In genomic region chr8:95130966-95131537, GRCm38 (mm10) we compare ENCODE assay signal across 10 mouse cellular contexts. TPM values are rescaled to one million over a fixed set of nuclear protein-coding genes. Genes with fewer than 3 reads are reported as not detected.
DNase-seq lines count a peak whose midpoint lies in the region; ATAC-seq and TF ChIP-seq lines count a peak whose summit lies in the region.
"Had no signal": no experiment of that assay in that cellular context is flagged by ENCODE, and none has a peak within 500 bp of the region (broad histone marks: within the 10 kb centered on the region; RNA-seq: fewer than 3 reads in every experiment).

No protein-coding gene starts in this region.

- H3K36me3 ChIP-seq in lung, postnatal 0 days (ENCODE audit: insufficient read depth, low read length), result peaks cover 15% of the 10 kb centered on the region; the same call in 1 of the 2 replicates
- H3K36me3 ChIP-seq in heart, adult 2 months (ENCODE audit: control insufficient read depth, insufficient read depth, low read length), result peaks cover 3% of the 10 kb centered on the region
- H3K36me3 ChIP-seq in stomach, embryonic 16.5 days (ENCODE audit: control insufficient read depth, insufficient read depth, low read length), result no peaks in the 10 kb centered on the region
- H3K36me3 ChIP-seq in forebrain, embryonic 11.5 days (ENCODE audit: control insufficient read depth, insufficient read depth, low read length), result no peaks in the 10 kb centered on the region
- H3K36me3 ChIP-seq: hindbrain, embryonic 10.5 days had no signal

- no peak overlapping the region for H3K4me2 ChIP-seq in lung, postnatal 0 days (replicated peaks; ENCODE audit: low read depth, low read length)
- no peak overlapping the region for H3K4me2 ChIP-seq in stomach, embryonic 16.5 days (ENCODE audit: low read depth, low read length)
- no peak overlapping the region for H3K4me2 ChIP-seq in forebrain, embryonic 11.5 days (ENCODE audit: low read depth, low read length, severe bottlenecking)

- no peaks in the 10 kb centered on the region for H3K9me3 ChIP-seq in lung, postnatal 0 days (ENCODE audit: low read length)
- H3K9me3 ChIP-seq in stomach, embryonic 16.5 days (replicated peaks; ENCODE audit: control insufficient read depth, low read length), result no peaks in the 10 kb centered on the region
- H3K9me3 ChIP-seq in forebrain, embryonic 11.5 days (ENCODE audit: control insufficient read depth, low read length), result no peaks in the 10 kb centered on the region
- H3K9me3 ChIP-seq: hindbrain, embryonic 10.5 days had no signal

- no peaks in the 10 kb centered on the region for H3K4me1 ChIP-seq in lung, postnatal 0 days (ENCODE audit: insufficient read depth, low read depth, low read length)
- H3K4me1 ChIP-seq in heart, adult 2 months (ENCODE audit: control insufficient read depth, insufficient read depth, low read length), result peaks cover 16% of the 10 kb centered on the region
- H3K4me1 ChIP-seq in stomach, embryonic 16.5 days (ENCODE audit: control insufficient read depth, insufficient read depth, low read length), result peaks cover 4% of the 10 kb centered on the region; the same call in 1 of the 2 replicates
- no peaks in the 10 kb centered on the region for H3K4me1 ChIP-seq in forebrain, embryonic 11.5 days (replicated peaks; ENCODE audit: control insufficient read depth, insufficient read depth, low read length)

- intact Hi-C loops in heart, adult 2 months (cut with DNase I), result loop anchor here (1.0 kb wide), 1 partner anchor 9 kb away; no protein-coding TSS in a partner anchor

- no peak for TF ChIP-seq CTCF in lung, postnatal 0 days (IDR thresholded peaks at IDR 0.05)
- no peak for TF ChIP-seq CTCF in heart, adult 2 months (IDR thresholded peaks at IDR 0.05)

- TF ChIP-seq EP300 in lung, postnatal 0 days (IDR thresholded peaks at IDR 0.05), result no peak
- TF ChIP-seq EP300 in heart, adult 2 months (IDR thresholded peaks at IDR 0.05; ENCODE audit: insufficient read depth, low read depth, low read length), result no peak

- WGBS in lung, postnatal 0 days, result 59% methylated on average over 15 of the region's 15 CpGs
- WGBS in heart, adult 2 months, result 34% methylated on average over 15 of the region's 15 CpGs
- 61% methylated on average over 15 of the region's 15 CpGs for WGBS in stomach, embryonic 16.5 days
- 67% methylated on average over 15 of the region's 15 CpGs for WGBS in forebrain, embryonic 11.5 days

- ATAC-seq in lung, postnatal 0 days, result peak; percentile 23
- 0 out of 2 replicates have a peak, but pooled peaks have one; percentile 22 for ATAC-seq in stomach, embryonic 16.5 days (ENCODE audit: insufficient read depth, low FRiP score)
- ATAC-seq in forebrain, embryonic 11.5 days (replicated peaks; ENCODE audit: low FRiP score), result no peak

- no peaks in the 10 kb centered on the region for H3K27me3 ChIP-seq in lung, postnatal 0 days (replicated peaks; ENCODE audit: insufficient read depth, low read length)
- H3K27me3 ChIP-seq in heart, adult 2 months (ENCODE audit: control insufficient read depth, insufficient read depth, low read length), result no peaks in the 10 kb centered on the region
- no peaks in the 10 kb centered on the region for H3K27me3 ChIP-seq in stomach, embryonic 16.5 days (ENCODE audit: control insufficient read depth, insufficient read depth, low read length)
- H3K27me3 ChIP-seq in forebrain, embryonic 11.5 days (ENCODE audit: control insufficient read depth, insufficient read depth, low read length), result no peaks in the 10 kb centered on the region

- no peak for TF ChIP-seq POLR2A in heart, adult 2 months (IDR thresholded peaks at IDR 0.05; ENCODE audit: insufficient read depth, low read depth, low read length)

- 0 out of 2 replicates have a peak, but pooled peaks cover 5% of the 10 kb centered on the region for H3K79me2 ChIP-seq in heart, adult 2 months (replicated peaks; ENCODE audit: control insufficient read depth, insufficient read depth, low read length)

- no peak overlapping the region for H3K27ac ChIP-seq in lung, postnatal 0 days (ENCODE audit: low read length)
- H3K27ac ChIP-seq in heart, adult 2 months, result peak overlapping the region; percentile 81
- H3K27ac ChIP-seq in stomach, embryonic 16.5 days (ENCODE audit: low read length), result no peak overlapping the region
- H3K27ac ChIP-seq in forebrain, embryonic 11.5 days (ENCODE audit: low read depth, low read length), result no peak overlapping the region
- H3K27ac ChIP-seq: hindbrain, embryonic 10.5 days had no signal

- H3K4me3 ChIP-seq in lung, postnatal 0 days (ENCODE audit: low read depth, low read length), result no peak overlapping the region
- H3K4me3 ChIP-seq in heart, adult 2 months, result peak overlapping the region; percentile 19; the same call in 1 of the 2 replicates
- no peak overlapping the region for H3K4me3 ChIP-seq in stomach, embryonic 16.5 days (replicated peaks; ENCODE audit: low read length)
- H3K4me3 ChIP-seq in forebrain, embryonic 11.5 days (ENCODE audit: low read depth, low read length), result no peak overlapping the region
- H3K4me3 ChIP-seq: hindbrain, embryonic 10.5 days had no signal

- no peak overlapping the region for H3K9ac ChIP-seq in lung, postnatal 0 days (replicated peaks; ENCODE audit: low read depth)
- H3K9ac ChIP-seq in heart, adult 2 months (ENCODE audit: low read depth, low read length), result no peak overlapping the region
- H3K9ac ChIP-seq in stomach, embryonic 16.5 days (ENCODE audit: low read length), result no peak overlapping the region
- no peak overlapping the region for H3K9ac ChIP-seq in forebrain, embryonic 11.5 days (ENCODE audit: low read length)

- DNase-seq in lung, postnatal 0 days (ENCODE audit: low spot score), result no peak
- DNase-seq in lung, postnatal 14 days, result no peak
- peak; percentile 65 to 78 for DNase-seq in heart, adult 2 months
- DNase-seq in kidney, postnatal 10 days, result peak; percentile 78
- no peak for DNase-seq in forebrain, embryonic 11.5 days (ENCODE audit: low spot score)
- no peak for DNase-seq in spleen, postnatal 36 days (ENCODE audit: low spot score in 2 of 2)
- no peak for DNase-seq in T-cell, adult 2 months (ENCODE audit: low spot score)
- DNase-seq: cerebellum, adult 11-12 months had no signal

RNA-seq across cellular contexts. Expression of gene Katnb1, which starts 50.1 kb away (rescaled TPM):
- 10.4 and 10.8 TPM in 2 replicates for polyA plus RNA-seq in lung, postnatal 0 days (2015; fragmentation: Nextera tagmentation; extraction: Ambion mirVana)
- total RNA-seq in heart, adult 2 months (2021), result 1 to 10 TPM; 4.5 to 5.9 TPM
- polyA plus RNA-seq in heart, adult 2 months (2012; rRNA removed), result 8.7 and 9.1 TPM in 2 replicates
- polyA plus RNA-seq in stomach, embryonic 16.5 days (2015; fragmentation: Nextera tagmentation; extraction: Ambion mirVana), result 21.2 TPM in 2 replicates
- 37.3 and 37.5 TPM in 2 replicates for polyA plus RNA-seq in forebrain, embryonic 11.5 days (2014; fragmentation: Nextera tagmentation; extraction: Ambion mirVana)

Comparison
In these comparisons a context has a peak if more than half of its experiments do, and no peak if none do; other contexts are left out.
1. DNase-seq: peak in heart, adult 2 months (2 of 2) and kidney, postnatal 10 days (single experiment); none in lung, postnatal 0 days (single experiment), lung, postnatal 14 days (single experiment), forebrain, embryonic 11.5 days (single experiment), spleen, postnatal 36 days (0 of 2) and T-cell, adult 2 months (single experiment).